Mouse (Mus musculus): ENCODE measurements around the gene Stx11. TPM values are rescaled to one million over a fixed set of nuclear protein-coding genes. Genes with fewer than 3 reads are reported as not detected.

The Stx11 gene
- total and polyA plus RNA-seq, 3 experiments = 1.9 to 2.9 TPM; not detected in 1

DNA sequence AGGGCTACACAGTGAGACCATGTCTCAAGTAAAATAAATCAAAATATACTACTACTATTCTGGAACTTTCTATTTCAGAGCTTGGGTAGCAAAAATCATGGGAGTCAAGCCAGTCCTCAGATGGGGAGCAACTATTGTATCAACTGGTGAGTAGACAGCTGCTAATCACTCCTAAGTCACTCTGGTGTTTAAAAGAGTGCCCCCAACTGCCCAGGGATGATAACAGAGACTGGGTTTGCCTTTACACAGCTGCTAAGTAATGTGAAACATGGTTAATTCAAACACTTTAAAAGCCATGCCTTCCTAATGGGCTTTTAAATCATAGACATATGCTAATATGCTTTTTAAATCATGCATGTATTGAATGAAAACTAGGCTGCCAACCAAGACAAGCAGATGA lies 1.9 kb downstream of the Stx11 start (continued):
- no peak for TF ChIP-seq MEF2A (IDR thresholded peaks at IDR 0.05; ENCODE audit: extremely low read depth, insufficient replicate concordance, low read depth, low read length, poor library complexity, severe bottlenecking)
- TF ChIP-seq UBTF (IDR thresholded peaks at IDR 0.05; ENCODE audit: borderline replicate concordance, insufficient read depth, low read depth, low read length) = no peak
- TF ChIP-seq ETS1 (IDR thresholded peaks at IDR 0.05; ENCODE audit: low read depth, low read length) = peak; percentile 79
- no peak for TF ChIP-seq JUND (IDR thresholded peaks at IDR 0.05; ENCODE audit: low read depth, low read length)
- no peak for TF ChIP-seq TBP (IDR thresholded peaks at IDR 0.05; ENCODE audit: low read depth, low read length)
- TF ChIP-seq ZMIZ1 (IDR thresholded peaks at IDR 0.05; ENCODE audit: low read depth, low read length) = no peak
- peak; percentile 72 for TF ChIP-seq GATA1 (IDR thresholded peaks at IDR 0.05; ENCODE audit: low read depth, low read length)

DNA sequence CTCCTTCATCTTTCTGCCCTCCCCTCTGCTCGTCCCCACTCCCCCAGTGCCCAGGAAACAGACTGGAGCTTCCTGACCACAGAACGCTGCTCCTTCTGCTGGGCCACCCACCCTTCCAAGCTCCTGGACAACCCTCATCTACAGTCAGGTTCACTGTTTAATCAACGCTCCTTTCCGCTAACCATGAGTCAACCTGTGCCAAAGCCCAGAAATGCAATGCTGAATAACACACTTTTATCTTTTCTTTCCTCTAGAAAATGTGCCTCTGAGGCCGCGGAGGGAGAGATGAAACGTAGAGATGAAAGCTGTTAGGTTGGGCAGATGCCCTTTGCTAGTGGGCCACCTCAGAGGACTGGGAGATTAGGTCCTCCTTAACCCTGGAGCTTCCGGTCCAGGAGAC lies 2.6 kb downstream of the Stx11 start:
- TF ChIP-seq ETS1 (IDR thresholded peaks at IDR 0.05; ENCODE audit: low read depth, low read length) (peak; percentile 30; the same call in 1 of the 2 replicates), CTCF (IDR thresholded peaks at IDR 0.05 in 2 of 3, conservative IDR thresholded peaks at IDR 0.05 in 1 of 3; ENCODE audit: control insufficient read depth in 1 of 3, insufficient read depth in 1 of 3, low read depth in 2 of 3, low read length in 3 of 3, poor library complexity in 1 of 3, severe bottlenecking in 1 of 3) (no peak), EP300 (IDR thresholded peaks at IDR 0.05; ENCODE audit: low read depth in 1 of 2, low read length in 2 of 2) (0 out of 4 replicates have a peak, but pooled peaks of 1 of the 2 experiments have one; percentile 11)

DNA sequence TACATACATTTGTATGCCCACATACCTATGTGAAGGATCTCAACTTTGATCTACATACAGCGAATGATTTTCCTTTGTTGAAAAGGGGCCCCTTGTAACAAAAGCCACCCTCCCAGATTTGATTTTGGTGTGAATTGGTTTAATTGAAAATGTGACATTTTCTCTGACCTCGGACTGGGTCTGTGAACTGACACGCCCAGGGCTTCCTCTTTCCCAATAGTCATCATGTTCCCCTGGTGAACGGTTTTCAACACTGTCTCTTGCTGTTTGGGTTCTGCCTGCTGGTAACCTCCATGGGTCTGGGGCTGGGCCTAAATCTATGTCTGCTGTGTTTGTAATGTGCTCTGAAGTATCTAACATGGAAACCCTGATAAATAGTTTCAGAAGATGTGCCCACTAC lies 6.8 kb downstream of the Stx11 start:
- Histone ChIP-seq H3K9ac (ENCODE audit: control insufficient read depth, low read depth, low read length, poor library complexity, severe bottlenecking) (no peak overlapping the region), H3K4me3 (ENCODE audit: control insufficient read depth in 1 of 2, insufficient read depth in 1 of 2, low read depth in 2 of 2, low read length in 2 of 2) (no peak overlapping the region), H3K79me2 (ENCODE audit: control insufficient read depth, insufficient read depth, low read length, poor library complexity) (no peaks in the 10 kb centered on the region), H3K4me1 (ENCODE audit: control insufficient read depth in 1 of 2, insufficient read depth in 2 of 2, low read length in 2 of 2) (peaks cover 3 to 6% of the 10 kb centered on the region in 2 experiments; a peak in 3 of 4 replicates), H3K27ac (ENCODE audit: control insufficient read depth, low read depth, low read length) (no peak overlapping the region), H3K9me3 (replicated peaks; ENCODE audit: insufficient read depth, low read length) (no peaks in the 10 kb centered on the region), H3K27me3 (ENCODE audit: control insufficient read depth in 1 of 2, insufficient read depth in 2 of 2, low read length in 2 of 2) (no peaks in the 10 kb centered on the region), H3K36me3 (ENCODE audit: control insufficient read depth in 1 of 2, insufficient read depth in 2 of 2, low read length in 2 of 2) (peaks cover 0 to 6% of the 10 kb centered on the region in 2 experiments; a peak in 2 of 4 replicates)
- no peak for TF ChIP-seq MYB (IDR thresholded peaks at IDR 0.05; ENCODE audit: low read depth, low read length)
- no peak for TF ChIP-seq JUND (IDR thresholded peaks at IDR 0.05; ENCODE audit: low read depth, low read length)
- no peak for TF ChIP-seq POLR2AphosphoS5 (IDR thresholded peaks at IDR 0.05; ENCODE audit: borderline replicate concordance, low read depth, low read length)
- no peak for TF ChIP-seq TBP (IDR thresholded peaks at IDR 0.05; ENCODE audit: low read depth, low read length)
- no peak for TF ChIP-seq TCF12 (IDR thresholded peaks at IDR 0.05; ENCODE audit: low read depth, low read length)
- no peak for TF ChIP-seq MAFK (IDR thresholded peaks at IDR 0.05; ENCODE audit: borderline replicate concordance, low read depth, low read length)
- no peak for TF ChIP-seq UBTF (IDR thresholded peaks at IDR 0.05; ENCODE audit: borderline replicate concordance, insufficient read depth, low read depth, low read length)
- no peak for TF ChIP-seq RCOR1 (IDR thresholded peaks at IDR 0.05; ENCODE audit: low read depth, low read length)
- no peak for TF ChIP-seq EP300 (IDR thresholded peaks at IDR 0.05; ENCODE audit: low read depth in 1 of 2, low read length in 2 of 2)
- TF ChIP-seq RAD21 (IDR thresholded peaks at IDR 0.05; ENCODE audit: low read depth, low read length) = no peak
- TF ChIP-seq POLR2AphosphoS2 (IDR thresholded peaks at IDR 0.05; ENCODE audit: low read length) = no peak
- TF ChIP-seq MAX (IDR thresholded peaks at IDR 0.05; ENCODE audit: low read length) = no peak
- TF ChIP-seq SMC3 (IDR thresholded peaks at IDR 0.05; ENCODE audit: low read depth, low read length) = no peak
- TF ChIP-seq GABPA (IDR thresholded peaks at IDR 0.05; ENCODE audit: low read depth, low read length) = no peak
- TF ChIP-seq MAZ (IDR thresholded peaks at IDR 0.05; ENCODE audit: low read depth, low read length) = no peak
- no peak for TF ChIP-seq TAL1 (IDR thresholded peaks at IDR 0.05; ENCODE audit: low read length)
- no peak for TF ChIP-seq ZMIZ1 (IDR thresholded peaks at IDR 0.05; ENCODE audit: low read depth, low read length)
- TF ChIP-seq POLR2A (IDR thresholded peaks at IDR 0.05; ENCODE audit: control insufficient read depth in 1 of 2, insufficient read depth in 1 of 2, low read depth in 1 of 2, low read length in 2 of 2, poor library complexity in 1 of 2) = no peak
- no peak for TF ChIP-seq CHD2 (IDR thresholded peaks at IDR 0.05; ENCODE audit: low read length)
- no peak for TF ChIP-seq HCFC1 (IDR thresholded peaks at IDR 0.05; ENCODE audit: low read depth, low read length)
- no peak for DNase-seq (ENCODE audit: low read depth, low spot score)

More for the DNA sequence above, 2.6 kb downstream of the Stx11 start:
- Histone ChIP-seq H3K9ac (ENCODE audit: control insufficient read depth, low read depth, low read length, poor library complexity, severe bottlenecking) (no peak overlapping the region), H3K27ac (ENCODE audit: control insufficient read depth, low read depth, low read length) (peak overlapping the region; percentile 37), H3K79me2 (ENCODE audit: control insufficient read depth, insufficient read depth, low read length, poor library complexity) (no peaks in the 10 kb centered on the region; the same call in 1 of the 2 replicates), H3K9me3 (replicated peaks; ENCODE audit: insufficient read depth, low read length) (no peaks in the 10 kb centered on the region), H3K27me3 (ENCODE audit: control insufficient read depth in 1 of 2, insufficient read depth in 2 of 2, low read length in 2 of 2) (no peaks in the 10 kb centered on the region), H3K4me3 (ENCODE audit: control insufficient read depth in 1 of 2, insufficient read depth in 1 of 2, low read depth in 2 of 2, low read length in 2 of 2) (no peak overlapping the region), H3K36me3 (ENCODE audit: control insufficient read depth in 1 of 2, insufficient read depth in 2 of 2, low read length in 2 of 2) (peaks cover 0 to 11% of the 10 kb centered on the region in 2 experiments; a peak in 2 of 4 replicates), H3K4me1 (ENCODE audit: control insufficient read depth in 1 of 2, insufficient read depth in 2 of 2, low read length in 2 of 2) (peaks cover 8 to 13% of the 10 kb centered on the region in 2 experiments; a peak in 3 of 4 replicates)
- peak; percentile 22 for DNase-seq (ENCODE audit: low read depth, low spot score)

Measured in MEL (cell line).